In the genomic region with DNA sequence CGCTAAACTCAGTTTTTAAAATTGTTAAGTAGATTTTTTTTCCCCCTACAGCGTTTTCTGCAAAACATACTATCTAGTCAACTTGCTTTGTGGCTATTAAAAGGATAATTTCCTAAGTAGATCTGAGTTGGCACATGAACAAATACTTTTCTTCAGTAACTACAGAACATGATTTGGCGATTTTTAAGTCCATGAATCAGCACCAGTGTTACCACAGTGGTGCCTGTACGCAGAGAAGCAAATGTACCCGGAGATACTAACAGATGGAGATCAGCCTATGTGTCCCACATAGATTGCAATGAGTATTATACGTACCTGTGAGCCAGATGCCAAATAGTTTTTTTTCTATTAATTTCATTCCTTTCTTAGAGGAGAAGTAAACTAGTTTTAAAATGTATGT, we compare ENCODE assay signal across 12 mouse cellular contexts. TPM values are rescaled to one million over a fixed set of nuclear protein-coding genes. Genes with fewer than 3 reads are reported as not detected.
DNase-seq lines count a peak whose midpoint lies in the region; ATAC-seq and TF ChIP-seq lines count a peak whose summit lies in the region.
"Had no signal": no experiment of that assay in that cellular context is flagged by ENCODE, and none has a peak within 500 bp of the region (broad histone marks: within the 10 kb centered on the region; RNA-seq: fewer than 3 reads in every experiment).

No protein-coding gene starts in this region.

- DNase-seq in heart, postnatal 14 days = no peak
- DNase-seq in 3T3-L1 (ENCODE audit: low read depth, low spot score) = peak; percentile 45
- peak; percentile 58 for DNase-seq in brain, embryonic 14.5 days (ENCODE audit: low read depth)
- DNase-seq in induced T-regulatory cell, adult 2 months (ENCODE audit: low read depth) = peak; percentile 14
- no peak for DNase-seq in spleen, postnatal 10 days (ENCODE audit: low spot score in 2 of 2)
- no peak for DNase-seq in urinary bladder, postnatal 25 days (ENCODE audit: low spot score)
- DNase-seq: adrenal gland, postnatal 25 days; cerebellum, postnatal 10 days; lung, adult 18-20 months had no signal

- no peak overlapping the region for H3K9ac ChIP-seq in heart, embryonic 15.5 days

- peaks cover 31% of the 10 kb centered on the region for H3K4me1 ChIP-seq in heart, embryonic 15.5 days (replicated peaks)

- no peaks in the 10 kb centered on the region for H3K36me3 ChIP-seq in heart, embryonic 15.5 days

- peak overlapping the region; percentile 36 for H3K4me3 ChIP-seq in heart, embryonic 15.5 days

- TF ChIP-seq CTCF in brain, embryonic 14.5 days (IDR thresholded peaks at IDR 0.05; ENCODE audit: borderline replicate concordance, extremely low read depth, insufficient read depth, insufficient read length) = no peak

- no peak for ATAC-seq in heart, embryonic 15.5 days (replicated peaks; ENCODE audit: insufficient number of reproducible peaks, insufficient read depth, low FRiP score, low read depth)
- ATAC-seq in inflammation-experienced regulatory T-cells, adult 6 months = no peak

- no peak overlapping the region for H3K27ac ChIP-seq in heart, embryonic 15.5 days

- WGBS in heart, embryonic 15.5 days = 16% methylated on average over 6 of the region's 6 CpGs

- peak overlapping the region; percentile 24; the same call in 1 of the 2 replicates for H3K4me2 ChIP-seq in heart, embryonic 15.5 days

- peaks cover 69% of the 10 kb centered on the region for H3K27me3 ChIP-seq in heart, embryonic 15.5 days

- no peaks in the 10 kb centered on the region for H3K9me3 ChIP-seq in heart, embryonic 15.5 days (replicated peaks)

- no peak for TF ChIP-seq POLR2A in brain, embryonic 14.5 days (IDR thresholded peaks at IDR 0.05; ENCODE audit: borderline replicate concordance, extremely low read depth, insufficient read depth, insufficient read length, poor library complexity, severe bottlenecking)

- intact Hi-C loops in heart, postnatal 14 days (cut with DNase I) = loop anchor here (5.0 to 10.0 kb wide), 2 partner anchors 208 to 795 kb away; no protein-coding TSS in a partner anchor

RNA-seq across cellular contexts. Expression of a gene that starts 3.3 kb away (rescaled TPM):
- polyA plus RNA-seq in heart, embryonic 15.5 days (2015; fragmentation: Nextera tagmentation; extraction: Ambion mirVana) = 1.9 and 2.2 TPM in 2 replicates
- 1 to 10 TPM; 4.8 to 7.0 TPM for total RNA-seq in heart, postnatal 14 days (2021)
- 3.8 and 6.3 TPM in 2 replicates for polyA plus RNA-seq in brain, embryonic 14.5 days (2012; rRNA removed)
- polyA plus RNA-seq in inflammation-experienced regulatory T-cells, adult 6 months (2017; shearing (Covaris generic)) = not detected
- total RNA-seq: MEL had no signal

Comparison
In these comparisons a context has a peak if more than half of its experiments do, and no peak if none do; other contexts are left out.
1. DNase-seq: peak in 3T3-L1 (single experiment), brain, embryonic 14.5 days (single experiment) and induced T-regulatory cell, adult 2 months (single experiment); none in heart, postnatal 14 days (0 of 2), spleen, postnatal 10 days (0 of 2) and urinary bladder, postnatal 25 days (single experiment).